Mouse (Mus musculus) heart, embryonic 14.5 days (tissue): ENCODE measurements around the gene Ppfibp2. TPM values are rescaled to one million over a fixed set of nuclear protein-coding genes. Genes with fewer than 3 reads are reported as not detected.

ENCODE experiments used
- ATAC-seq: fragments of 200-750 bp; cut with Nextera tagmentation; 2 replicates; pipeline ENCODE4 v1.8.0; 2017; ENCODE audit warnings: low read depth, moderate TSS enrichment; ENCODE audit not compliant: insufficient number of reproducible peaks, insufficient read depth, low FRiP score
- H3K27ac ChIP-seq, 2 experiments: fragments of 200-500 bp in 1 of 2; fragments of 300-500 bp in 1 of 2; sonication (generic) in 1 of 2; replicated peaks in 1 of 2; 2 replicates each; pipeline ENCODE4 v1.5.1; 2012 to 2014; ENCODE audit warnings: low read depth in 2 of 2, low read length in 2 of 2, control low read depth in 1 of 2, mild to moderate bottlenecking in 1 of 2, mixed read lengths in 1 of 2; ENCODE audit not compliant: control insufficient read depth in 1 of 2, insufficient read depth in 1 of 2
- H3K27me3 ChIP-seq: fragments of 300-500 bp; sonication (generic); 2 replicates; pipeline ENCODE4 v1.6.1; 2014; ENCODE audit warnings: mild to moderate bottlenecking, low read length, control low read depth; ENCODE audit not compliant: control insufficient read depth, insufficient read depth
- H3K36me3 ChIP-seq: fragments of 300-500 bp; sonication (generic); 2 replicates; pipeline ENCODE4 v1.6.1; 2014; ENCODE audit warnings: mild to moderate bottlenecking, control low read depth, low read length, mixed read lengths; ENCODE audit not compliant: control insufficient read depth, insufficient read depth
- H3K4me1 ChIP-seq, 2 experiments: fragments of 200-500 bp in 1 of 2; fragments of 300-500 bp in 1 of 2; sonication (generic) in 1 of 2; 2 replicates each; pipeline ENCODE4 v1.6.1; 2012 to 2014; ENCODE audit warnings: low read length in 2 of 2, control low read depth in 1 of 2, mixed read lengths in 1 of 2; ENCODE audit not compliant: control insufficient read depth in 2 of 2, insufficient read depth in 2 of 2
- H3K4me2 ChIP-seq: fragments of 300-500 bp; sonication (generic); 2 replicates; pipeline ENCODE4 v1.6.1; 2014; ENCODE audit warnings: mild to moderate bottlenecking, low read length
- H3K4me3 ChIP-seq, 2 experiments: fragments of 200-500 bp in 1 of 2; fragments of 300-500 bp in 1 of 2; sonication (generic) in 1 of 2; 2 replicates each; pipeline ENCODE4 v1.5.1; 2012 to 2014; ENCODE audit warnings: low read length in 2 of 2, mild to moderate bottlenecking in 2 of 2, control low read depth in 1 of 2, low read depth in 1 of 2, moderate library complexity in 1 of 2; ENCODE audit not compliant: control insufficient read depth in 1 of 2, insufficient read depth in 1 of 2
- H3K9ac ChIP-seq: fragments of 300-500 bp; sonication (generic); 2 replicates; pipeline ENCODE4 v1.6.1; 2014; ENCODE audit warnings: mild to moderate bottlenecking, low read length
- H3K9me3 ChIP-seq: fragments of 300-500 bp; sonication (generic); 2 replicates; pipeline ENCODE4 v1.6.1; 2016; ENCODE audit warnings: low read length, control low read depth; ENCODE audit not compliant: control insufficient read depth
- WGBS: fragments of 180-500 bp; shearing (Covaris S2); extraction: QIAGEN DNeasy Blood & Tissue Kit; methylation state at CpG from one replicate; pipeline ENCODE4 v1.1.7; 2014; 5-methylcytosine and 5-hydroxymethylcytosine counted together
- polyA plus RNA-seq: library from polyadenylated mRNA; unstranded; fragments of >200 nt; fragmentation: Nextera tagmentation; extraction: Ambion mirVana; gene quantifications from 2 replicates; pipeline ENCODE4 v1.2.1, GENCODE M21; 2014

The Ppfibp2 gene
- polyA plus RNA-seq, 1 experiment from 2014 or later, result 7.3 TPM

DNA sequence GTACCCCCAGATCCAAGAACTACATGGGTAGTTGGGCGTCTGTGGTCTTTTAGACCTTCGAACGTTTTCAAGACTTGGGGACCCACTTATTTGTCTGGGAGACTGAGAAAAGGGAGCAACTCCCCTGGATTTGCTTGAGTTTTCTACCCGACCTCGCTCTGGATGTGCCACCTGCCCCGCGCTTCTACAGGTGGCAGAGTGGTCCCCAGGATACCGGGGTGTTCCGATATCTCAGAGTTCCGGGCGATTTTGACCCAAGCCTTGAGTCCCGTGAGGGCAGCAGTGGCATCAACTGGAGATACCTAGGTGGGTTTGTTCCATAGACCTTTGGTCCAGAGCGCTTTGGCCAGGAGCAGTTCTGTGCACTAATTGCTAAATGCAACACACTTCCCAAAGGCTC, 419 bp downstream of the Ppfibp2 start:
- Histone ChIP-seq H3K36me3 (0 out of 2 replicates have a peak, but pooled peaks cover 3% of the 10 kb centered on the region), H3K4me3 (peak overlapping the region; percentile 54 to 80), H3K9ac (peak overlapping the region; percentile 72), H3K4me2 (peak overlapping the region; percentile 95), H3K9me3 (no peaks in the 10 kb centered on the region), H3K27me3 (no peaks in the 10 kb centered on the region), H3K27ac (no peak overlapping the region), H3K4me1 (peaks cover 3 to 10% of the 10 kb centered on the region in 2 experiments; a peak in 1 of 4 replicates)
- WGBS, result 12% methylated on average over 13 of the region's 13 CpGs
- no peak for ATAC-seq

DNA sequence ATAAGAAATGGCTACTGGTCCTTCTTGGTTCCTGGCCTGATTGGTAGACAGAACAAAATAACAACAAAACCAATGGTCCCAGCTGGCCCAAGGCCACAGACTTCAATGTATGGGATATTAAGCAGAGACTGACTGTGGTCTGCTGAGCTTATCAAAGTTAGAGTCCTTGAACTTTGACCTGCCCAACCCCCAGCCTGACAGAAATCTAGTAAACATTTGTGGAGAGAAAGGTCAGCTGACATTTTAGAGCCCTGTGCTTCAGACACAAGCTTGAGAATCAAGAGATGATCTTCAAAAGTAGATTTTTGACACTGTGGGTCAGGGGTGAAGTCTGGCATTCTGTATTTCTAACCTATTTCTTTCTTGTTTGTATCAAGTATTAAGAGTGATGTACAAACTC, 1.7 kb downstream of the Ppfibp2 start:
- Histone ChIP-seq H3K9ac (no peak overlapping the region), H3K4me2 (no peak overlapping the region), H3K27ac (no peak overlapping the region), H3K9me3 (no peaks in the 10 kb centered on the region), H3K27me3 (no peaks in the 10 kb centered on the region), H3K4me3 (no peak overlapping the region), H3K4me1 (peaks cover 3 to 10% of the 10 kb centered on the region in 2 experiments; a peak in 1 of 4 replicates), H3K36me3 (no peaks in the 10 kb centered on the region)
- no peak for ATAC-seq

DNA sequence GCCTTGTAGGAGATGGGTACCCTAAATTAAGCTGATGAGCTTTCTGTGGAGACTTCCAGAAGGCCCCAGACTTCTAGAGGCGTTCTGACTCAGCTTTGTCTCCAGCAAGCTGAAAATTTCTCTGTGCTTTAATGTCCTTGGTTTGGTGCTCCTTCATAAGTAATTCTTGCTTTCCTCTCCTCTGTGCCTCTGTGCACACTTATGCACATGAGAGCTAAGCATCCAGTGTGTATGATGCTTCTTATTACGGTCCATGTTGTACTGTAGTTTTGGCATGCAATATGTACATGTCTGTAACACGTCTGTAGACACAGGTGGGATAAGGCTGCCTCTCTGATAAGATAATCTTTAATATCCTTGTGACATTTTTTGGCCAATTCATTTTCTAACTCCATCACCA, 2.9 kb downstream of the Ppfibp2 start:
- 58% methylated on average over 3 of the region's 3 CpGs for WGBS

DNA sequence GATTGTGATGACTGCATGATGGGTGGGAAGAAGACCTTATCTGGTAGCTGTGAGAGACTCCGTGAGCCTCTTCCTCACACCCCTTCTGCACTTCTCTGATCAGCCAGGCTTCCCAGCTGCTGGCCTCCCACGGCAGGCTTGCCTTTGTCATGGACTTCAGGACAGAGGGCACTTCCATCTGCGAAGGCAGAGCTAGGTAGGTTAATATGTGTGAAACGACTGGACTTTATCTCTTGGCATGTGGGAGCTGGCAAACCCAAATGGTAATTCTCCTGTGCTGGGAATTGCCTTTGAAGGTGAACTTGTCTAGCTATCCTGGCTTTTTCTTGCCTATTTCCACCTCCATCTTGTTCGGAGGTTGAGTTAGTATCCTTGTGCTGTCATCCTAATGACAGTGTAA, 5.6 kb downstream of the Ppfibp2 start:
- whole genome bisulfite sequencing, result 47% methylated on average over 5 of the region's 5 CpGs

More for the DNA sequence above, 2.9 kb downstream of the Ppfibp2 start:
- H3K4me1 ChIP-seq, result peaks cover 3 to 7% of the 10 kb centered on the region in 2 experiments; a peak in 1 of 4 replicates
- H3K27me3 ChIP-seq, result no peaks in the 10 kb centered on the region
- H3K9me3 ChIP-seq, result no peaks in the 10 kb centered on the region
- ATAC-seq, result no peak
- no peak overlapping the region for H3K4me2 ChIP-seq
- no peak overlapping the region for H3K9ac ChIP-seq
- no peak overlapping the region for H3K27ac ChIP-seq
- no peak overlapping the region for H3K4me3 ChIP-seq
- no peaks in the 10 kb centered on the region for H3K36me3 ChIP-seq

DNA sequence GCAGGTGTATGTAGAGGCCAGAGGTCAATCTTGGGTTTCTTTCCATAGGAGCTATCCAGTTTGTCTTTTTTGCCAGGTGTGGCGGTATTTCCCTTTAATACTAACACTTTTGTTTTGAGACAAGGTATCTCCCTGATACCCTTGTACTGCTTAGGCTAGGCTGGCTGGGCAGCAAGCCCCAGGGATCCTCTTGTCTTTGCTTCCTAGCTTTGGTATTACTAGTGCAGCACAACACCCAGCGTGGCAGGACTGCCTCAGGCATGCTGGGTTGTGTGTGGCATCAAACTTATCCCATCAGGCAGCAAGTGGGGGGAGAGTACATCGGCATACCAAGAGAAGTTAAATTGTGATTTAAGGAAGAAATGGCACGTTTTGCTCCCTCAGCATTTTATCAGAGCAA, 7.5 kb downstream of the Ppfibp2 start:
- H3K9ac ChIP-seq, result no peak overlapping the region
- no peak overlapping the region for H3K27ac ChIP-seq
- no peaks in the 10 kb centered on the region for H3K27me3 ChIP-seq
- no peak overlapping the region for H3K4me2 ChIP-seq
- H3K36me3 ChIP-seq, result no peaks in the 10 kb centered on the region
- no peaks in the 10 kb centered on the region for H3K4me1 ChIP-seq
- no peak for ATAC-seq
- H3K4me3 ChIP-seq, result no peak overlapping the region
- no peaks in the 10 kb centered on the region for H3K9me3 ChIP-seq
- 86% methylated on average over 4 of the region's 4 CpGs for WGBS

More for the DNA sequence above, 5.6 kb downstream of the Ppfibp2 start:
- Histone ChIP-seq H3K4me2 (no peak overlapping the region), H3K4me3 (no peak overlapping the region), H3K4me1 (no peaks in the 10 kb centered on the region), H3K36me3 (no peaks in the 10 kb centered on the region), H3K27me3 (no peaks in the 10 kb centered on the region), H3K9me3 (no peaks in the 10 kb centered on the region), H3K9ac (no peak overlapping the region), H3K27ac (no peak overlapping the region)
- ATAC-seq, result no peak

DNA sequence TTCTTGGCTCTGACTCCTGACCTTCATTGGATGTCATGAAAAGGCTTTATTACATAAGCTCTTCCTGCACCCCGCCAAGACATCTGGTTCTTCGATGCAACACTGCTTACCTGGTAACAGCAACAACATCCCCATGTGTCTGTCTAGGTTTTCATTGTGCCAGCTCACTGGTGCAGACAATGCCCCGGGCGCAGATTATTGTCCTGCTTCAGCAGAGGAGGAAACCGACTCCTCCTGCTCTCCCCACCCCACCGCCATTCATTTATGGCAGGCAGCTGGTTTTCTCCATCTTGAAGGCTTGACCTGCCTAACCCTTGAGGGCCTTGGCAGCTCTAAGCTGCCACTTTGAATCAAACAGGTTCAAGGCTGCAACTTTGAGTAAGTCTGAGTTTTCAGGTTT, 7.9 kb downstream of the Ppfibp2 start:
- Histone ChIP-seq H3K27me3 (no peaks in the 10 kb centered on the region), H3K4me1 (no peaks in the 10 kb centered on the region), H3K9me3 (no peaks in the 10 kb centered on the region), H3K27ac (no peak overlapping the region), H3K4me2 (no peak overlapping the region), H3K9ac (no peak overlapping the region), H3K36me3 (no peaks in the 10 kb centered on the region), H3K4me3 (no peak overlapping the region)
- no peak for ATAC-seq
- 89% methylated on average over 6 of the region's 6 CpGs for WGBS

DNA sequence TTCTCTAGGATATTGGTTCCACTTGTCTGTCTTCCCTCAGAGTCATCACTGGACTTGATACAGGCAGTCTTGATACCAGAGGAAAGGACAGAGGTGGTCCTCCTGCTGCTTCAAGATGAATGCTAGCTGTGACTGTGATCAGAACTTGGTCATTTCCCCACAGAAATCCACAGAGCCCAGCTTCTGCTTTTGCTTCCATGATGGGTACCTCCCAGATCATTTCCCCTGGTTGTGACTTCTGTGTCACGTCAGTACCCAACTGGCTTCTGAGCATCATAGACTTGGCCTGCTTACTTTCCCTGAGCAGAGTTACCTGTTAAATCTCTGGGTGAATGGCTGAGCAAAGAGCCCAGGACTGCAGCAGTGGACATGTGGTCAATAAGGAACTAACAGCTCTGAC, 12.8 kb downstream of the Ppfibp2 start:
- Histone ChIP-seq H3K4me2 (no peak overlapping the region), H3K4me3 (no peak overlapping the region), H3K9ac (no peak overlapping the region), H3K9me3 (no peaks in the 10 kb centered on the region), H3K36me3 (no peaks in the 10 kb centered on the region), H3K4me1 (no peaks in the 10 kb centered on the region), H3K27me3 (no peaks in the 10 kb centered on the region), H3K27ac (no peak overlapping the region)
- ATAC-seq, result no peak
- WGBS, result 89% methylated on average over 1 of the region's 1 CpGs

DNA sequence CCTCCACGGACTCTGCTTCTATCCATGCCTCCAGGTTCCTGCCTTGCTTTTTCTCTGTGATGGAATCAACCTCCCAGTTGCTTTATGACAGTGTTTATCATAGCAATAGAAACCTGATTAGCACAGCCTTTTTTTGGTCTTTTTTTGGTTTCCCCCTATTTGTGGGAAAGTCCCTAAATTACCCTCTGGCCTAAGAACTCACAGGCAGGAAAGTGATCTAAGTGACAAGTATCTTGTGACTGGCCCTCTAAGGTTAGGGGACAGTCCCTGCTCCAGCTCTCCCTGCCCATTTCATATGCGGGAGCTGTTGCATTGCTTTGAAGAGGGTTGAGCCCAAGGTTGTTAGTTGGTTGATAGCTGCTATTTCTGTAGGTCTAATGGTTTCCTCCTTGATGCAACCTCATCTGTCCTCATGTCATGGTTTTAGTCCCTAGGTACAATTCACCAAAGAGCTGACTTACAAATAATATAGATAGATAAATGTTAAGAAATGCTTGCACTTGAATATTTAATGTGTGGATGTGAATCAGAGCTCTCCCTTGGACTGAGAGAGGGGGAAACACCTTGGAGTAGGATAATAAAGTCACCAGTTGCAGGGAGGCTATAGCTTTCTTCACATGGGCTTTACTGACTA, 14.7 kb downstream of the Ppfibp2 start:
- H3K9me3 ChIP-seq, result no peaks in the 10 kb centered on the region
- no peak overlapping the region for H3K4me2 ChIP-seq
- H3K4me3 ChIP-seq, result no peak overlapping the region
- no peaks in the 10 kb centered on the region for H3K36me3 ChIP-seq
- H3K27ac ChIP-seq, result no peak overlapping the region
- no peak overlapping the region for H3K9ac ChIP-seq
- ATAC-seq, result no peak
- H3K27me3 ChIP-seq, result no peaks in the 10 kb centered on the region
- H3K4me1 ChIP-seq, result no peaks in the 10 kb centered on the region
- WGBS, result 80% methylated on average over 2 of the region's 2 CpGs
